Mouse (Mus musculus) hindbrain, embryonic 16.5 days (tissue): ENCODE results near the gene Enpp1. TPM values are rescaled to one million over a fixed set of nuclear protein-coding genes. Genes with fewer than 3 reads are reported as not detected.

Experiments used
- ATAC-seq: fragments of 200-750 bp; cut with Nextera tagmentation; 2 replicates; pipeline ENCODE4 v1.8.0; 2017; ENCODE audit warnings: moderate TSS enrichment, moderate library complexity
- H3K27ac ChIP-seq: fragments of 300-500 bp; sonication (generic); 2 replicates; pipeline ENCODE4 v1.5.1; 2014; ENCODE audit warnings: low read depth, mild to moderate bottlenecking, control low read depth, low read length, moderate library complexity
- H3K27me3 ChIP-seq: fragments of 300-500 bp; sonication (generic); replicated peaks from 2 replicates; pipeline ENCODE4 v1.6.1; 2014; ENCODE audit warnings: low read length; ENCODE audit not compliant: control insufficient read depth, insufficient read depth
- H3K36me3 ChIP-seq: fragments of 300-500 bp; sonication (generic); 2 replicates; pipeline ENCODE4 v1.6.1; 2014; ENCODE audit warnings: mild to moderate bottlenecking, low read length, moderate library complexity, mixed read lengths; ENCODE audit not compliant: control insufficient read depth, insufficient read depth
- H3K4me1 ChIP-seq: fragments of 300-500 bp; sonication (generic); 2 replicates; pipeline ENCODE4 v1.6.1; 2014; ENCODE audit warnings: low read depth, low read length; ENCODE audit not compliant: control insufficient read depth, insufficient read depth
- H3K4me2 ChIP-seq: fragments of 300-500 bp; sonication (generic); 2 replicates; pipeline ENCODE4 v1.6.1; 2014; ENCODE audit warnings: mild to moderate bottlenecking, low read length, control low read depth, moderate library complexity
- H3K4me3 ChIP-seq: fragments of 300-500 bp; sonication (generic); 2 replicates; pipeline ENCODE4 v1.5.1; 2014; ENCODE audit warnings: mild to moderate bottlenecking, low read length, control low read depth, moderate library complexity
- H3K9ac ChIP-seq: fragments of 300-500 bp; sonication (generic); 2 replicates; pipeline ENCODE4 v1.6.1; 2014; ENCODE audit warnings: low read depth, mild to moderate bottlenecking, control low read depth, low read length, moderate library complexity
- H3K9me3 ChIP-seq: fragments of 300-500 bp; sonication (generic); 2 replicates; pipeline ENCODE4 v1.6.1; 2014; ENCODE audit warnings: mild to moderate bottlenecking, low read length, moderate library complexity; ENCODE audit not compliant: control insufficient read depth
- WGBS: fragments of 180-500 bp; shearing (Covaris S2); extraction: QIAGEN DNeasy Blood & Tissue Kit; methylation state at CpG from one replicate; pipeline ENCODE4 v1.1.7; 2014; 5-methylcytosine and 5-hydroxymethylcytosine counted together
- polyA plus RNA-seq: library from polyadenylated mRNA; unstranded; fragments of >200 nt; fragmentation: Nextera tagmentation; extraction: Ambion mirVana; gene quantifications from 2 replicates; pipeline ENCODE4 v1.2.1, GENCODE M21; 2015

The Enpp1 gene
- polyA plus RNA-seq, 1 experiment from 2014 or later, result 3.8 TPM

GRCm38 (mm10) chr10:24739171-24739570 lies 27.2 kb upstream of the Enpp1 start:
- Histone ChIP-seq H3K9ac (no peak overlapping the region), H3K27ac (no peak overlapping the region), H3K4me3 (no peak overlapping the region), H3K4me2 (no peak overlapping the region), H3K4me1 (no peaks in the 10 kb centered on the region), H3K27me3 (no peaks in the 10 kb centered on the region), H3K36me3 (no peaks in the 10 kb centered on the region), H3K9me3 (no peaks in the 10 kb centered on the region)
- 70% methylated on average over 2 of the region's 2 CpGs for WGBS
- no peak for ATAC-seq

- H3K27ac ChIP-seq, result no peak overlapping the region
- no peak overlapping the region for H3K4me3 ChIP-seq
- H3K4me2 ChIP-seq, result no peak overlapping the region
- 75% methylated on average over 2 of the region's 2 CpGs for WGBS
- H3K4me1 ChIP-seq, result no peaks in the 10 kb centered on the region
- peak; percentile 76; the same call in 1 of the 2 replicates for ATAC-seq
- no peaks in the 10 kb centered on the region for H3K27me3 ChIP-seq
- H3K9ac ChIP-seq, result no peak overlapping the region
- no peaks in the 10 kb centered on the region for H3K36me3 ChIP-seq
- H3K9me3 ChIP-seq, result no peaks in the 10 kb centered on the region
Measured at GRCm38 (mm10) chr10:24738456-24738855, 26.5 kb upstream of the Enpp1 start.

GRCm38 (mm10) chr10:24735027-24735777 lies 23.2 kb upstream of the Enpp1 start:
- ATAC-seq, result no peak
- Histone ChIP-seq H3K27me3 (no peaks in the 10 kb centered on the region), H3K9me3 (no peaks in the 10 kb centered on the region), H3K36me3 (no peaks in the 10 kb centered on the region), H3K27ac (no peak overlapping the region), H3K4me1 (peaks cover 5% of the 10 kb centered on the region), H3K4me3 (no peak overlapping the region), H3K4me2 (no peak overlapping the region), H3K9ac (no peak overlapping the region)
- WGBS, result 91% methylated on average over 5 of the region's 5 CpGs

- H3K4me3 ChIP-seq, result no peak overlapping the region
- no peak for ATAC-seq
- H3K36me3 ChIP-seq, result no peaks in the 10 kb centered on the region
- H3K9me3 ChIP-seq, result peaks cover 2% of the 10 kb centered on the region; the same call in 1 of the 2 replicates
- no peak overlapping the region for H3K9ac ChIP-seq
- H3K4me1 ChIP-seq, result peaks cover 5% of the 10 kb centered on the region
- no peak overlapping the region for H3K4me2 ChIP-seq
- no peak overlapping the region for H3K27ac ChIP-seq
- WGBS, result 92% methylated on average over 4 of the region's 4 CpGs
- no peaks in the 10 kb centered on the region for H3K27me3 ChIP-seq
Measured at GRCm38 (mm10) chr10:24727478-24727877, 15.5 kb upstream of the Enpp1 start.

GRCm38 (mm10) chr10:24725197-24725596 lies 13.2 kb upstream of the Enpp1 start:
- H3K9ac ChIP-seq, result no peak overlapping the region
- H3K27ac ChIP-seq, result no peak overlapping the region
- H3K9me3 ChIP-seq, result peaks cover 2% of the 10 kb centered on the region; the same call in 1 of the 2 replicates
- ATAC-seq, result no peak
- no peaks in the 10 kb centered on the region for H3K36me3 ChIP-seq
- no peak overlapping the region for H3K4me3 ChIP-seq
- no peak overlapping the region for H3K4me2 ChIP-seq
- H3K4me1 ChIP-seq, result no peaks in the 10 kb centered on the region
- WGBS, result 90% methylated on average over 2 of the region's 2 CpGs
- H3K27me3 ChIP-seq, result no peaks in the 10 kb centered on the region

- H3K27me3 ChIP-seq, result no peaks in the 10 kb centered on the region
- no peak overlapping the region for H3K27ac ChIP-seq
- 93% methylated on average over 3 of the region's 3 CpGs for WGBS
- H3K4me3 ChIP-seq, result no peak overlapping the region
- H3K9ac ChIP-seq, result no peak overlapping the region
- ATAC-seq, result no peak
- H3K4me2 ChIP-seq, result no peak overlapping the region
- H3K4me1 ChIP-seq, result no peaks in the 10 kb centered on the region
- H3K9me3 ChIP-seq, result peaks cover 2% of the 10 kb centered on the region; the same call in 1 of the 2 replicates
- H3K36me3 ChIP-seq, result no peaks in the 10 kb centered on the region
Measured at GRCm38 (mm10) chr10:24721841-24722240, 9.9 kb upstream of the Enpp1 start.

- Histone ChIP-seq H3K27me3 (no peaks in the 10 kb centered on the region), H3K4me2 (no peak overlapping the region), H3K4me3 (no peak overlapping the region), H3K9me3 (no peaks in the 10 kb centered on the region), H3K4me1 (no peaks in the 10 kb centered on the region), H3K27ac (no peak overlapping the region), H3K36me3 (no peaks in the 10 kb centered on the region), H3K9ac (no peak overlapping the region)
- 91% methylated on average over 4 of the region's 4 CpGs for WGBS
- ATAC-seq, result no peak
Measured at GRCm38 (mm10) chr10:24719383-24719782, 7.4 kb upstream of the Enpp1 start.

GRCm38 (mm10) chr10:24718720-24719119 lies 6.8 kb upstream of the Enpp1 start:
- Histone ChIP-seq H3K4me3 (no peak overlapping the region), H3K36me3 (no peaks in the 10 kb centered on the region), H3K4me2 (peak overlapping the region; percentile 8; the same call in 1 of the 2 replicates), H3K9ac (no peak overlapping the region), H3K9me3 (no peaks in the 10 kb centered on the region), H3K27ac (no peak overlapping the region), H3K4me1 (no peaks in the 10 kb centered on the region), H3K27me3 (no peaks in the 10 kb centered on the region)
- ATAC-seq, result no peak
- WGBS, result 60% methylated on average over 11 of the region's 11 CpGs

- no peaks in the 10 kb centered on the region for H3K36me3 ChIP-seq
- no peaks in the 10 kb centered on the region for H3K27me3 ChIP-seq
- H3K4me3 ChIP-seq, result no peak overlapping the region
- peak overlapping the region; percentile 8 for H3K4me2 ChIP-seq
- H3K9ac ChIP-seq, result no peak overlapping the region
- H3K9me3 ChIP-seq, result no peaks in the 10 kb centered on the region
- no peaks in the 10 kb centered on the region for H3K4me1 ChIP-seq
- no peak for ATAC-seq
- 37% methylated on average over 14 of the region's 14 CpGs for WGBS
- no peak overlapping the region for H3K27ac ChIP-seq
Measured at GRCm38 (mm10) chr10:24718058-24718457, 6.1 kb upstream of the Enpp1 start.
